Mouse (Mus musculus) urinary bladder, postnatal 4 days (tissue): Measurements from ENCODE around the gene Coro1b.
"Not testable (repeated sequence)": the region's sequence is repeated elsewhere in the genome, so short reads cannot be mapped to it uniquely, and the experiment has no call there.

ENCODE experiments used
- DNase-seq, 2 experiments: peaks; one replicate each; pipeline ENCODE4 v3.0.0; 2021 to 2022; ENCODE audit warnings: low spot score in 2 of 2

The Coro1b gene

GRCm38 (mm10) chr19:4120496-4120895 lies 27.9 kb upstream of the Coro1b start:
- DNase-seq: no peak

GRCm38 (mm10) chr19:4121097-4121805 lies 27.2 kb upstream of the Coro1b start:
- peak; percentile 95 to 98 for DNase-seq

- not testable (repeated sequence) for DNase-seq
These were observed 26.5 kb upstream of the Coro1b start for GRCm38 (mm10) chr19:4121896-4122295.

GRCm38 (mm10) chr19:4122411-4123370 lies 25.7 kb upstream of the Coro1b start:
- DNase-seq: no peak

GRCm38 (mm10) chr19:4124432-4124831 lies 24.0 kb upstream of the Coro1b start:
- no peak for DNase-seq

- not testable (repeated sequence) for DNase-seq
These were observed 23.2 kb upstream of the Coro1b start for GRCm38 (mm10) chr19:4125268-4125667.

- peak; percentile 98 to 99 for DNase-seq
These were observed 22.4 kb upstream of the Coro1b start, which contains the start of gene Aip for GRCm38 (mm10) chr19:4125741-4126696. TSS of gene Aip (minus strand) at chr19:4125858.

- no peak for DNase-seq
These were observed 21.5 kb upstream of the Coro1b start for GRCm38 (mm10) chr19:4126759-4127495.

GRCm38 (mm10) chr19:4129462-4129861 lies 19.0 kb upstream of the Coro1b start:
- no peak for DNase-seq

GRCm38 (mm10) chr19:4130106-4130505 lies 18.3 kb upstream of the Coro1b start:
- no peak for DNase-seq

- no peak for DNase-seq
These were observed 17.3 kb upstream of the Coro1b start for GRCm38 (mm10) chr19:4131075-4131474.

- DNase-seq: no peak
These were observed 16.7 kb upstream of the Coro1b start for GRCm38 (mm10) chr19:4131768-4132167.

GRCm38 (mm10) chr19:4134354-4134753 lies 14.1 kb upstream of the Coro1b start:
- DNase-seq: no peak

- DNase-seq: not testable (repeated sequence)
These were observed 13.0 kb upstream of the Coro1b start for GRCm38 (mm10) chr19:4135229-4135962.

- not testable (repeated sequence) for DNase-seq
These were observed 12.5 kb upstream of the Coro1b start for GRCm38 (mm10) chr19:4135963-4136345.

- no peak for DNase-seq
These were observed 12.0 kb upstream of the Coro1b start for GRCm38 (mm10) chr19:4136463-4136862.

GRCm38 (mm10) chr19:4137913-4138312 lies 10.5 kb upstream of the Coro1b start:
- no peak for DNase-seq

GRCm38 (mm10) chr19:4139446-4139845 lies 9.0 kb upstream of the Coro1b start, which contains the start of gene Gpr152:
TSS of gene Gpr152 (plus strand) at chr19:4139787.
- no peak for DNase-seq

- DNase-seq: no peak
These were observed 8.3 kb upstream of the Coro1b start for GRCm38 (mm10) chr19:4140147-4140546.
